Mouse (Mus musculus): Measurements from ENCODE around the gene Esp8.
"Not testable (repeated sequence)": the region's sequence is repeated elsewhere in the genome, so short reads cannot be mapped to it uniquely, and the experiment has no call there.

Gene Esp8

GRCm38 (mm10) chr17:40519818-40520217, at the start of gene Esp8:
TSS of gene Esp8 (plus strand) at chr17:40520022.
- no peak for DNase-seq (ENCODE audit: low spot score)

GRCm38 (mm10) chr17:40483566-40483965, 36.3 kb upstream of the Esp8 start:
- DNase-seq (ENCODE audit: low spot score), result not testable (repeated sequence)

- not testable (repeated sequence) for DNase-seq (ENCODE audit: low spot score)
Measured at GRCm38 (mm10) chr17:40495468-40496185, 24.2 kb upstream of the Esp8 start.

- no peak for DNase-seq (ENCODE audit: low spot score)
Measured at GRCm38 (mm10) chr17:40529813-40530212, 10.0 kb downstream of the Esp8 start.

- no peak for DNase-seq (ENCODE audit: low spot score)
Measured at GRCm38 (mm10) chr17:40531147-40531546, 11.3 kb downstream of the Esp8 start.

- not testable (repeated sequence) for DNase-seq (ENCODE audit: low spot score)
Measured at GRCm38 (mm10) chr17:40547005-40547404, 27.2 kb downstream of the Esp8 start.

- DNase-seq (ENCODE audit: low spot score), result no peak
Measured at GRCm38 (mm10) chr17:40553470-40553869, 33.6 kb downstream of the Esp8 start.

- DNase-seq (ENCODE audit: low spot score), result no peak
Measured at GRCm38 (mm10) chr17:40561207-40561606, 41.4 kb downstream of the Esp8 start, which contains the start of gene Esp6. TSS of gene Esp6 (plus strand) at chr17:40561507.
